Mouse (Mus musculus): ENCODE results near the gene Hid1.

- no peak for TF ChIP-seq CTCF (IDR thresholded peaks at IDR 0.05; ENCODE audit: borderline replicate concordance, insufficient read depth, low read depth, low read length)
- no peak for TF ChIP-seq POLR2A (IDR thresholded peaks at IDR 0.05; ENCODE audit: borderline replicate concordance, insufficient read depth, low read length)
These were observed 50.4 kb downstream of the Hid1 start for GRCm38 (mm10) chr11:115317204-115317603.
